Mouse (Mus musculus): ENCODE data around the gene Ubn1. TPM values are rescaled to one million over a fixed set of nuclear protein-coding genes. Genes with fewer than 3 reads are reported as not detected.

The Ubn1 gene
- polyA plus RNA-seq (2012; rRNA removed): 8.3 and 9.7 TPM in 2 replicates

GRCm38 (mm10) chr16:5049774-5050234 is at the start of gene Ubn1, which contains the start of gene Glyr1:
Ubn1 (plus strand) TSS chr16:5050057.
Glyr1 (minus strand) TSS chr16:5049863.

DNA sequence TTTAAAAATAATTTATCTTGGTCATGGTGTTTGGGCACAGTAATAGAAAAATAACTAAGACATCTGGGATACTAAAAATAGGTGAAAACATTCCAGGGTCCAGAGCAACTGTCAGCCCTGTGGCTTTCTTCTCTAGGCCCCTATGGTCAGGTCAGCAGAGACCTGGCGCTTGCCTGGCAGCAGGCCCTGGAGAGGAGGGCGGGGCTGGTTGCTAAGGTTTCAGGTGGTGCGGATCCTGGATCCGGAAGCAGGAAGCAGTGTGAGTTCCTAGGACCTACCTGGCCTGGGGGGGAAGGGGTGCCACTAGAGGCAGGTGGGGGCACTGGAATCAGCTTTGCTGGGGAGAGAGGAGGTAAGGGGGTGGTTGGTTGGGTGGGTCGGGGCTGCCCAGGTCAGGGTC is 42.8 kb upstream of the Ubn1 start, which contains the start of gene Smim22:
Gene Smim22 (plus strand): TSS at position 222 of the 400 bp plus-strand sequence.

GRCm38 (mm10) chr16:5013054-5013838 is 36.6 kb upstream of the Ubn1 start, which contains the start of gene Rogdi:
Rogdi (minus strand) TSS chr16:5013553.

DNA sequence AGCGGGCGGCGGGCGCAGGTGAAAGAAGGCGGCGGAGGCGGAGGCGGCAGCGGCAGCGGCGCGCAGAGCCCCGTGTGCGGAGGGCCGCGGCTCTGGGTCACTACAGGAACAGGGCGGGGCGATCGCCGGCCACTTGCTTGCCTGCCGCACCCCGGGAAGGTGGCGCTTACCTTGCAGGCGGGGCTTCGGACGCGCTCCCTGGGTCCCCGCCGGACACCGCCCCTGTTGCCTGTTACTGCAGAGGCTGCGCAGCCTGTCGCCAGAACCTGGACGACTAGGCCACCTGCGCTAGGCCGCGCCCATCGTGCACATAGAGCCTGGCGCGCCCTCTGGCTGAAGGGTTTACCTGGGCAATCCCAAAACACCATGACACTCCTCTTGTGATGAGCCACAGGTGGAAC is 82.5 kb downstream of the Ubn1 start, which contains the start of gene Ppl:
Gene Ppl (minus strand): TSS at position 21 of the 401 bp plus-strand sequence.

Other genes with a start within 250 kb of the Ubn1 start
- not detected in 2 replicates for gene 4930562C15Rik, start 214.6 kb upstream of the Ubn1 start, polyA plus RNA-seq (2012; rRNA removed)
- gene Ubald1, start 169.7 kb upstream of the Ubn1 start, polyA plus RNA-seq (2012; rRNA removed): 7.5 and 7.9 TPM in 2 replicates
- 28.5 and 32.0 TPM in 2 replicates for gene Mgrn1, start 163.8 kb upstream of the Ubn1 start, polyA plus RNA-seq (2012; rRNA removed)
- gene Nudt16l1, start 111.3 kb upstream of the Ubn1 start, polyA plus RNA-seq (2012; rRNA removed): 32.0 and 33.3 TPM in 2 replicates
- 18.3 and 21.6 TPM in 2 replicates for gene Anks3, start 85.9 kb upstream of the Ubn1 start, polyA plus RNA-seq (2012; rRNA removed)
- gene Sept12, start 52.2 kb upstream of the Ubn1 start, polyA plus RNA-seq (2012; rRNA removed): not detected in 2 replicates
- gene Smim22, start 42.8 kb upstream of the Ubn1 start, polyA plus RNA-seq (2012; rRNA removed): 18.9 and 27.5 TPM in 2 replicates
- gene Rogdi, start 36.5 kb upstream of the Ubn1 start, polyA plus RNA-seq (2012; rRNA removed): 70.5 and 78.4 TPM in 2 replicates
- gene Glyr1, start 194 bp upstream of the Ubn1 start, polyA plus RNA-seq (2012; rRNA removed): 36.7 and 40.1 TPM in 2 replicates
- 0.61 and 0.70 TPM in 2 replicates for gene Ppl, start 82.4 kb downstream of the Ubn1 start, polyA plus RNA-seq (2012; rRNA removed)
- 0.05 and 0.06 TPM in 2 replicates for gene Sec14l5, start 97.1 kb downstream of the Ubn1 start, polyA plus RNA-seq (2012; rRNA removed)
- 7.8 and 9.2 TPM in 2 replicates for gene Nagpa, start 154.0 kb downstream of the Ubn1 start, polyA plus RNA-seq (2012; rRNA removed)
- gene AU021092, start 172.2 kb downstream of the Ubn1 start, polyA plus RNA-seq (2012; rRNA removed): 2.1 and 2.9 TPM in 2 replicates
- gene Alg1, start 183.6 kb downstream of the Ubn1 start, polyA plus RNA-seq (2012; rRNA removed): 15.8 and 17.3 TPM in 2 replicates
- 13.6 and 15.5 TPM in 2 replicates for gene Eef2kmt, start 205.9 kb downstream of the Ubn1 start, polyA plus RNA-seq (2012; rRNA removed)